Mouse (Mus musculus) fat pad, adult 2 months (tissue): Measurements from ENCODE around the gene Tlr12.
"Not testable (repeated sequence)": the region's sequence is repeated elsewhere in the genome, so short reads cannot be mapped to it uniquely, and the experiment has no call there.

Source experiments
- DNase-seq: peaks from one replicate; pipeline ENCODE4 v3.0.0-alpha.2; 2011; ENCODE audit warnings: low read depth, low spot score; ENCODE audit errors: extremely low read depth

Gene Tlr12

DNA sequence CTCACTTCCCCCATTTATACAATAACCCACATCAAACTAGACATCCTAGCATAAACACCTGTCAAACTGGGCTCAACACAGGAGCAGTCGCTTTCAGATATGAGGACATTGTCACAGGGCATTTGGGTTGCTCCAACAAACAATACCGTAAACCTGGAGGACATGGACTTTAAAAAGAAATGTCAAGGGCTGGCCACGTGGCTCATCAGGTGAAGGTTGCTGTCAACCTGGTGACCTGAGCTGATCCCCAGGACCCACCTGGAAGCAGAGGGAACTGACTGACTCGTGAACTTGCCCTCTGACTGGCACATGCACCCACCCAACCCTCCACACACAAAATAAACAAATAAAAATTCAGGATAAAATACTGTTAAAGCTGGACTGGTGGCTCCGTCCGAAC is 2.2 kb upstream of the Tlr12 start:
- no peak for DNase-seq

DNA sequence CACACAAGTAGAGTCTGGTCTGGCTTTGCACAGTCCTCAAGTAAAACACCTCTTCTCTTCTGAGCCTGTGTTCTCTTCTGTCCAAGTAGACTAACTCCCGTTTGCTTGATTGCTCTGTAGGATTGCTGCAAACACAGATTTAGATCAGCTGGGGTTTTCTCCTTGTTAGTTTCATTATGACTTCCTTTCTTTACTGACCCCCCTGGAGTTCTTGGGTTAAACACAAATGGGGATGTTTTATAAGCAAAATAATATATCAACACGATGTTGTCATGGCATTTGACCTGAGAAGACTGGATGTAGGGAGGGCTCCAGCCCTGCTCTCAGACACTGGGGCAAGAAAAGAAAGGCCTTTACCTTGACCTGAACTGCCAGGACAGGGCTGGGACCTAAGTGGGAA is 544 bp upstream of the Tlr12 start:
- no peak for DNase-seq

DNA sequence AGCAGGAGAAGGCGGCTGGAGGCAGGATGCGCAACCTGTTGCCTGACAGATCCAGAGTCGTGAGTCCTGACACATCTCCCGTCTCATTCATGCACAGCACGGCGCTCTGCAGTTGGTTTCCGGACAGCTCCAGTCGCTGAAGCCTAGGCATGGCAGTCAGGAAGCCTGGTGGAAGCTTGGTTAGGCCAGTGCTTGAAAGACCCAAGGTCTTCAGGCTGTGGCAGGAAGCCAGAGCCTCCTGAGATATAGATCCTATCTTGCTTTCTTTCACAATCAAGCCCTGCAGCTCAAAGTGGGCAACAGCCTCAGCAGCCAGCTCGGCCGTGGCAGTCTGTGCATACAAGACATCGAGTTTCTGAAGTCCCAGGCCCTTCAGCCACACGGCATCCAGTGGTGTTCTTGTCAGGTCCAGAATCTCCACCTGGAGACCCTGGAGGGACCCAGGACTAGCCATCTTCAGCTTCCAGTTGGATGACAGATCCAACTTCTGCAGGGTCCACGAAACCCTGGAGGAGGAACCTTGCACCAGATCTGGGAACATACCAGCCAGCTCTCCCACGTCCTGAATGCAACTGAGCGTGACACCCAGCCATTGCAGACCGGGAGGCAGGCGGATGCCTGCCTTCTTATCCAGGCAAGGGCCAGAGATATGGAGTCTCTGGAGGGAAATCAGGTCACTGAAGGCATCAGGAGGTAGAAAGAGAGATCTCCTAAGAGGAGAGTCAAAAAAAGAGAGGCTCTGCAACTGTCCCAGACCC is 877 bp downstream of the Tlr12 start:
- DNase-seq: no peak

DNA sequence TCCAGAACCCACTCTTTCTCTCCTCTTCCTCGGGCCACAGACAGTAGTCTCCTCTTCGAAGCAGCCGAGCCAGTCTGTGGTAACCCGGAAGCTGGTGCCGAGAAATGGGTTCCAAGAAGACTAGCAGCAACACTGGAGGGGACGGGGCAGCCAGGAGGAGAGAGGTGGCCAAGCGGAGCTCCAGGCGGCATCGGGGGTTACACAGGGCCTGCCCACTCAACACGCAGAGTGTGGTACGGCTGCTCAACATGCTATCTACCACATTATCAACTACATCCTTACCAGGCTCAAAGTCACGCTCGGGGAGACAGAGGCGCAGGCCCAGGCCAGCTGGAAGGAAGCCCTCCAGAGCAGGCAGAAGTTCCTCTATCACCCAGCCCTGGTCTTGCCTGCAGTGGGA is 2.7 kb downstream of the Tlr12 start:
- DNase-seq: no peak

DNA sequence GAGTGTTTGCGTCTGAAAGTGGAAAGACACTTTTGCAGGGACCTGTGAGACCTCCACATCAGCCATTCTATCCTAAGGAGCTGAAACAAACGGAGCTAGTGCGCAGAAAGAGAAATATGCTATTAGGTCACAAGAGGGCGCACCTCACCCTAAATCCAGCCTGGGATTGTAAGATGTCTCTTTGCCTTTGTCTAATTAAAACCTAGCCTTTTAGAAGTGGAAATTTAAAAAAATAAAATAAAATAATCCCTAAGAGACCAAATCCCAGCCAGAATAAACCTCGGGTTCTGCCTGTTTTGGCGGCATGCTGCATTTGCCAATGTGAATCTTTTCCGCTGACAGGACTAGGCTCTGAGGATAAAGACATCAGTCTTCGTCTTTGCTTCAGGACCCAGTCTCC is 5.1 kb downstream of the Tlr12 start:
- DNase-seq: no peak

DNA sequence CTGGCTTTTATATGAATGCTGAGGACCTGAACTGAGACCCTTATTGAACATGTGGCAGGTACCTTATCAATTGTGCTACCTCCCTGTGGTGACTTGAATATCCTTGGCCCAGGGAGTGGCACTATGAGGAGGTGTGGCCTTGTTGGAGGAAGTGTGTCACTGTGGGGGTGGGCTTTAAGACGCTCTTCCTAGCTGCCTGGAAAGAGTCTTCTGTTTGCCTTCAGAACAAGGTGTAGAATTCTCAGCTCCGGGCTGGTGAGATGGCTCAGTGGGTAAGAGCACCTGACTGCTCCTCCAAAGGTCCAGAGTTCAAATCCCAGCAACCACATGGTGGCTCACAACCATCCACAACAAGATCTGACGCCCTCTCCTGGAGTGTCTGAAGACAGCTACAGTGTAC is 6.7 kb downstream of the Tlr12 start:
- not testable (repeated sequence) for DNase-seq

DNA sequence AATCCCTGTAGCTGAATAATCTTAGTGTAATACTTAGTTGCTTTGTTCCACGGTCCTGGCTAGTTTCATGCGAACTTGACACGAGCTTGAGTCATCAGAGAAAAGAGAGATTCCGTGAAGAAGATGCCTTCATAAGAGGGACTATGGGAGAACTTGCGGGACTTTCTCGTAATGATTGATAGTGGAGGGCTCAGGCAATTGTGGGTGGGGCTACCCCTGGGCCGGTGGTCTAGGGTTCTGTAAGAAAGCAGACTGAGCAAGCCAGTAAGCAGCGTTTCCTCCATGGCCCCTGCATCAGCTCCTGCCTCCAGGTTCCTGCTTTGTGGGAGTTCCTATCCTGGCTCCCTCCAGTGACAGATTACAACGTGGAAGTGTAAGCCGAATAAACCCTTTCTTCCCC is 7.7 kb downstream of the Tlr12 start:
- no peak for DNase-seq

DNA sequence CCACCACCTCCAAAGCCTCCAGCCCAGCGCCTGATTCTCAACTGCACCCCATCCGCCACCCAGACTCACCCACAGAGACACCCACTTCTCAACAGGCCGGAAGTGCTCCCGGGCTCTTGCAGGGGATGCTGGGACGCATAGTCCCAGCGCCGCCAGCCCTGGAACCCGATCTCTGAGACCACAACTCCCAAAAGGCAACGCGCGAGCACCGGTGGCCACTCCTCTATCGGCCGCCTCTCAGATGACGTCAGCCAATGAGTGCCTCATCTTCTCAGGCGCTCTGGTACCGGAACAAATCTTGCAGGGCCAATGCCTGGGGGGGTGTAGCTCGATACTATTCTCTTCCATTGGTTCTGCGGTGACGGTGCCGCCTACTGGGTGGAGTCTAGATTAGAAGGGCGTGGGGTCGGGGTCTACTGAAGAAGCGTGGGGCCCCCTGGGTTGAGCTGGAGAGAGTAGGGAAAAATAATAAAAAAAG is 8.5 kb downstream of the Tlr12 start, which contains the start of gene Zscan20:
Gene Zscan20 (minus strand): TSS at position 174 of the 478 bp plus-strand sequence.
- peak; percentile 81 for DNase-seq

DNA sequence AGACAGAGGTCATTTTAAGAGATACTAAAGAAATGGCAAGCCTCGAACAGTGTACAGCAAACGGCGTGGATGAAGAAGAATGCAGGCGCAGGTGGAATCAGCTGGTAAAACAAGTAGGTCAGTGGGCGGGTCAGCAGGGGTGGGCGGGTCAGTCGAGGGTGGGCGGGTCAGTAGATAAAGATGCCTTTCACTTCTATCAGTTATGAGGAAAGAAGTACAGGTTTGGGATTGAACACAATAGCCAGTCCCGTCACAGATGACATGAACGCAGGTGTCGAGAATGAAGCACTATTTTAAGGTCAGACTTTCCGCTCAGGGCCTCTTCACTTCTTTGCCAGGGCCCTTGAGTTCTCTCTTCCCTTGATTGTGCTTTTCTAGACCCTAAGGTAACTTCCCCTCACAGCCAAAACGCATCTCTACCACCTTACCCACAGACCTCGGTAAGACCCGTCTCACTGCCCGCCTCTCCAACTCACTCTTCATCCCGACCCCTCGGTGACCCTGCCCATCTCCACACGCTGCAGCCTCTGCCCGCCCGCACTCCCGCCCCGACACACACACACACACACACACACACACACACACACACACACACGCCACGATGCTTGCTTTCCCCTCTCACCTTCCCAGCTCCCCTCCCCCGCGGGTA is 9.0 kb downstream of the Tlr12 start:
- DNase-seq: no peak

DNA sequence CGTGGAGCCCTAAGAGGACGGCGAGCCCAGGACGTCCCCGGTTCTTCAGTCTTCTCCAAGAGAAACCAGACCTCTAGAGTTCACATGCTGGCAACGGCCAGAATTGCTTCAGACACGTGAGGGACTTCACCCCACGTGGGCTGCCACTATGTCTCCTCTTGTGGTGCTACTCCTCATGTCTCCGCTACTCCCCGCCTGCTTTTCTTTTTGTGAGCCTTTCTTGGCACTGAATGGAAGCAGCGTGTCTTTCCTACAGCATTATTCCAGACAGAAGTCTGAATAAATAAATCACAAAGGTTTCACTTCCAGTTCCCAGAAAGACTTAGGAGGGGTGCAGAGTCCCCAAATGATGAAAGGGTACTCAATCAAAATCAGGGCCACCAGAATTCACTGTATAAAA is 10.8 kb downstream of the Tlr12 start:
- DNase-seq: no peak

DNA sequence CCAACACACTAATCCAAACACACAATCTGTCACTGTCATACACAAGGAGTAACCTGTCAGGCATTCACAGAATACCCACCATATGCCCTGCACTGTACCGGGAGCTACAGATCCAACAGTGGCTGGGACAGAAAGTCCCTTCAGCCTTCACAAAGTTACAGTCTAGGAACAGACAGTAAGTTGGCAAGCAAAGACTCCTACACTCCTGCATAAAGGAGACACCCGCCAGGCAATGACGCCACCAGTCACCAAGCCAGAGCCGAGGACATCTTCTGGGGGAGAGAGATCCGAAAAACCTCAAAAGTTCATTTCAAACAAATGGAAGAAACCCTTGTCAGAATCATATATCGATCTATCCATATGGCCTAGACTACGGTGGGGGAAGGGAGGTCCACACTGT is 11.8 kb downstream of the Tlr12 start:
- no peak for DNase-seq

DNA sequence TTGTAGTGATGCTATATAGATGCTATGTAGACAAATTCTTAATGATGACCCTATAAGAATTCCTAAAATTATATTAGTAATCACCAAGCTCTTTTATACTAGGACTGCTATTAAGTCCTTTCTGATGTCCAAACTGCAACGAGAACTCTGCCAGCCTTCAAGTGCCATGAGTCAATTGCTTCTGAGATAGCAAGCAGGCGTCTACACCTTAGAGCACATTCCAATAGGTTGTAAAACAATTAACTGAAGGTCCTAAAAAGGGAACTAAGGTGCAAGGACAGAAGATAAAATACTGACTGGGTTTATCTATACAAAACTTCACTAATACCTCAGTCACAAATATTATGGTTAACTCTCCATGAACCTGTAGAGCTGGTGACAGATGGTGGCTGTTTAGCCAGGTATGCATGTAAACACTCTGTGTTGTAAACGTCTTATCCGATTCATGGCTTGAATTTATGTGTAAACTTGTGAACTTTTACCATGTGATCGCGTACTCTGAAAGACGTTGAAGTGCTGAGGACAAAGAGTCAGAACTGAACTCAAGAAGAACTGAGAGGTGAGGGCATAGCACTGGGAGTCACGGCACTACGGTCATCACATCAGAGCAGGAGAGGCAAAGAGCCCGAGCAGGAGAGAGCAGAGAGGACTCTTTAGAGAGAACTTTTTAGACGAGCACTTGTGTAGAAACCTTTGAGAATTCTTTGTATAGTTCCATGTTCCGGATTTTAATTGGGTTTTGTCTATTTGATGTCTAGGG is 20.4 kb downstream of the Tlr12 start:
- DNase-seq: no peak

DNA sequence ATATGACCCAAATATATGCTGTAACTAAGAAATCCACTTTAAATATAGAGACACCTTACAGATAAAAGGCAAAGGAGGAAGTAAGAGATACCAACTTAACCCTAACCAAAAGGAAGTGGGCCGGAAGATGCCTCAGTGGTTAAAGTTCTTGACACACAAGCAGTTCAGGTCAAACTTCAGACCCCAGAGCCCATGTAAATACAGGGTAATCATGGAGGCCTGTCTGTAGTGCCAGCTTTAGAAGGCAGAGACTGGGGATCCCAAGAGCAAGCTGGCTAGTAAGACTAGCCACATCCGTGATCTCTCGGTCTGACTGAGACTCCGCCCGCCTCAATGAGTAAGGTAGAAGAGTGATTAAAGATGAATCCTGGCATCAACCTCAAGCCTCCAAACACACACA is 24.4 kb downstream of the Tlr12 start:
- no peak for DNase-seq

DNA sequence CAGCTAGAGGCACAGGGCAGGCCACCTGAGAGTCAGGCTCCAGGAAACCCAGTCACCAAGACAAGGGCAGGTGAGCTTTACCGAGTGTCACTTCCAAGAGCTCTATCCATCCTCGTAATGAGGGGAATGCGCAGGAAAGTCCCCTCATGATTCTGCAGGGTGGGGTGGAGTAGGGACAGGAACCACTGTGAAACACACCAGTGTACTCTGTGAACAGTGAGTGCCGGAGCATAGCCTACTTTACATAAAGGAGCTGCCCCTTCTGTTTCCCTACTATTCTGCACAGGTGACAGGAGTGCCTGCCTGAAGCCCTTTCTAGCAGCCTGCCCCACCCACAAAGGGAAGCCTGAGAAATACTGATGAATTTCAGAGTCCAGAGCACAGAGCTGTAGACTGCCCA is 25.1 kb downstream of the Tlr12 start:
- DNase-seq: no peak

DNA sequence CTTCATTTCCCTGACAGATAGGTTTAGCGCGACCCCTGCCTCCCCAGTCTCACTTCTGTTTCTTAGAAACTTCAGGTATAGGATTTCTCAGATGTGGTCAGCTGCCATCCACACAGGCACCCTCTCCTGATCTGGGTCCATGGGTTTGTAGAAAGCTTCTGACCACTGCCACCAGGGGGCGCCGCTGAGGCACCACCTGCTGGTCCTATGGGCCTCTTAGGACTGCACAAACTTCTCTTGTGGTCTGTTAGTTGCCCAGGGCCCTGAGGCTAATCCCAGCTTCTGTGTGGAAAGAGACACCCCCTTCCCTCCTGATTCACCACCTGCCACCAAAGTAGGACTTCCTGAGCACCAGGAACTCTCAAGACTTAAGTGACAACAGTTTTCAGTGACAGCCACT is 39.2 kb downstream of the Tlr12 start:
- DNase-seq: no peak

DNA sequence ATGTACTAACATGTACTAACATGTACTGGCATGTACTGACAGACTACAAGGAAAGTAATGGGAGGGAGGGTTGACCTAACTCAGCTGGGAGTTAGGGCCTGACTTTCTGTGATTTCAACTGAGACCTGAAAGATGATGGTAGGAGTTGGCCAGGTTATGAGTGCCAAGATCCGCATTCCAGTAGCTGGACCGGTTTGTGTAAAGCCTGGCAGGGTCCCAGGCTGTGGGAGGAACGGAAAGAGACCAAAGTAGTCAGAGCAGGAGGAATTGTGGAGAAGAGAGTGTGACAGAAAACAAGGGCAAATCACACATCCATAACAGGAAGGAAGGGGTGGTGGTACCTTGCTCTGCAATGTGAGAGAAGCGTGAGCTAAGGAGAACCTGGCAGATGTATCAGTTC is 42.6 kb downstream of the Tlr12 start:
- peak; percentile 21 for DNase-seq
